In genomic region chr3:142168251-142168862, GRCm38 (mm10) we compare ENCODE assay signal across 8 mouse cellular contexts. TPM values are rescaled to one million over a fixed set of nuclear protein-coding genes. Genes with fewer than 3 reads are reported as not detected.
A peak's percentile ranks its signal among the peaks of the same experiment; 100 is the strongest.
DNase-seq lines count a peak whose midpoint lies in the region; ATAC-seq and TF ChIP-seq lines count a peak whose summit lies in the region.

No protein-coding gene starts in this region.

- peak overlapping the region; percentile 66 for H3K9ac ChIP-seq in lung, embryonic 15.5 days
- H3K9ac ChIP-seq in limb, embryonic 11.5 days (ENCODE audit: low read length): peak overlapping the region; percentile 85

- H3K4me2 ChIP-seq in lung, embryonic 15.5 days: peak overlapping the region; percentile 97
- peak overlapping the region; percentile 80 for H3K4me2 ChIP-seq in limb, embryonic 11.5 days (ENCODE audit: low read depth, severe bottlenecking)

- peak overlapping the region; percentile 71 for H3K4me3 ChIP-seq in lung, embryonic 15.5 days
- H3K4me3 ChIP-seq in embryonic fibroblast, embryonic 13.5 days (ENCODE audit: insufficient read depth, low read length): peak overlapping the region; percentile 65
- peak overlapping the region; percentile 63 for H3K4me3 ChIP-seq in limb, embryonic 11.5 days (ENCODE audit: low read depth, low read length)
- H3K4me3 ChIP-seq in olfactory bulb, adult 2 months (ENCODE audit: insufficient read depth, low read depth, low read length): peak overlapping the region; percentile 47

- no peak for TF ChIP-seq POLR2A in embryonic fibroblast, embryonic 13.5 days (IDR thresholded peaks at IDR 0.05; ENCODE audit: low read depth, low read length)
- no peak for TF ChIP-seq POLR2A in olfactory bulb, adult 2 months (IDR thresholded peaks at IDR 0.05; ENCODE audit: insufficient read depth, low read depth, low read length)

- no peak for DNase-seq in lung, postnatal 14 days
- no peak for DNase-seq in limb, embryonic 11.5 days (ENCODE audit: low spot score)
- DNase-seq in cerebellum, adult 18-20 months: no peak

- TF ChIP-seq CTCF in embryonic fibroblast, embryonic 13.5 days (IDR thresholded peaks at IDR 0.05; ENCODE audit: borderline replicate concordance, insufficient read depth, low read length): no peak
- no peak for TF ChIP-seq CTCF in olfactory bulb, adult 2 months (IDR thresholded peaks at IDR 0.05; ENCODE audit: insufficient read depth, low read depth, low read length)

- no peak for ATAC-seq in lung, embryonic 15.5 days (ENCODE audit: borderline replicate concordance, extremely low read depth, low FRiP score, low TSS enrichment)
- ATAC-seq in limb, embryonic 11.5 days (ENCODE audit: insufficient number of reproducible peaks, low FRiP score, low TSS enrichment, low read depth): peak; percentile 59; the same call in 1 of the 2 replicates
- no peak for ATAC-seq in megakaryocyte-erythroid progenitor cell, adult 5-6 weeks (replicated peaks; ENCODE audit: low FRiP score, low TSS enrichment, poor library complexity, severe bottlenecking)
- no peak for ATAC-seq in erythroblast, adult 5-6 weeks (replicated peaks; ENCODE audit: low FRiP score, poor library complexity, severe bottlenecking)

- no peaks in the 10 kb centered on the region for H3K9me3 ChIP-seq in lung, embryonic 15.5 days
- no peaks in the 10 kb centered on the region for H3K9me3 ChIP-seq in limb, embryonic 11.5 days (ENCODE audit: control insufficient read depth, low read length)

- peaks cover 24% of the 10 kb centered on the region for H3K27me3 ChIP-seq in lung, embryonic 15.5 days
- H3K27me3 ChIP-seq in limb, embryonic 11.5 days (ENCODE audit: control insufficient read depth, insufficient read depth, low read length): peaks cover 7% of the 10 kb centered on the region; the same call in 1 of the 2 replicates

- H3K27ac ChIP-seq in lung, embryonic 15.5 days: peak overlapping the region; percentile 31; the same call in 1 of the 2 replicates
- no peak overlapping the region for H3K27ac ChIP-seq in embryonic fibroblast, embryonic 13.5 days (ENCODE audit: insufficient read depth, low read length)
- peak overlapping the region; percentile 57; the same call in 1 of the 2 replicates for H3K27ac ChIP-seq in limb, embryonic 11.5 days (replicated peaks; ENCODE audit: low read depth, low read length)
- no peak overlapping the region for H3K27ac ChIP-seq in olfactory bulb, adult 2 months (ENCODE audit: insufficient read depth, low read depth, low read length)

- WGBS in lung, embryonic 15.5 days: 9% methylated on average over 9 of the region's 9 CpGs
- WGBS in limb, embryonic 11.5 days: 6% methylated on average over 9 of the region's 9 CpGs
- WGBS in olfactory bulb, adult 2 months: 13% methylated on average over 9 of the region's 9 CpGs

- no peaks in the 10 kb centered on the region for H3K36me3 ChIP-seq in lung, embryonic 15.5 days
- no peaks in the 10 kb centered on the region for H3K36me3 ChIP-seq in limb, embryonic 11.5 days (ENCODE audit: control insufficient read depth, insufficient read depth, low read length)

- peaks cover 17% of the 10 kb centered on the region; the same call in 1 of the 2 replicates for H3K4me1 ChIP-seq in lung, embryonic 15.5 days
- H3K4me1 ChIP-seq in embryonic fibroblast, embryonic 13.5 days (ENCODE audit: control insufficient read depth, insufficient read depth, low read length): peaks cover 4% of the 10 kb centered on the region; the same call in 1 of the 2 replicates
- H3K4me1 ChIP-seq in limb, embryonic 11.5 days (ENCODE audit: control insufficient read depth, insufficient read depth, low read length): no peaks in the 10 kb centered on the region
- H3K4me1 ChIP-seq in olfactory bulb, adult 2 months (ENCODE audit: control insufficient read depth, insufficient read depth, low read length): peaks cover 3% of the 10 kb centered on the region

RNA-seq across cellular contexts. Expression of gene Bmpr1b, which starts 0.9 kb away (rescaled TPM):
- 4.4 and 5.3 TPM in 2 replicates for polyA plus RNA-seq in lung, embryonic 15.5 days (2015; fragmentation: Nextera tagmentation; extraction: Ambion mirVana)
- polyA plus RNA-seq in embryonic fibroblast, embryonic 13.5 days (2011; ENCODE audit: insufficient read length, low read depth, missing spikeins): 9.2 and 10.4 TPM in 2 replicates
- 12.0 and 12.2 TPM in 2 replicates for polyA plus RNA-seq in limb, embryonic 11.5 days (2014; fragmentation: Nextera tagmentation; extraction: Ambion mirVana)
- polyA plus RNA-seq in olfactory bulb, adult 2 months (2012; ENCODE audit: insufficient read depth, insufficient read length, low replicate concordance, missing spikeins): not detected in 2 replicates
- total RNA-seq in megakaryocyte-erythroid progenitor cell, adult 5-6 weeks (2014; fragmentation: Nextera tagmentation): not detected in 2 replicates
- not detected in 2 replicates for total RNA-seq in megakaryocyte-erythroid progenitor cell, adult 5-6 weeks (2017)
- not detected in 2 replicates for total RNA-seq in erythroblast, adult 5-6 weeks (2015; ENCODE audit: low replicate concordance)
- not detected in 2 replicates for total RNA-seq in erythroblast, adult 5-6 weeks (2017; ENCODE audit: low replicate concordance)

Comparison
In these comparisons a context has a peak if more than half of its experiments do, and no peak if none do; other contexts are left out.
1. H3K27ac ChIP-seq: peak in lung, embryonic 15.5 days (single experiment) and limb, embryonic 11.5 days (single experiment); none in embryonic fibroblast, embryonic 13.5 days (single experiment) and olfactory bulb, adult 2 months (single experiment).
2. Peak in every context shown above with its lines, with median percentiles within 50 percentile points of each other: H3K4me3 ChIP-seq.